Mouse (Mus musculus): ENCODE data around the gene Camk1g.

The Camk1g gene

GRCm38 (mm10) chr1:193332018-193332417, 38.1 kb downstream of the Camk1g start:
- DNase-seq: no peak

- DNase-seq: no peak
These were observed 39.5 kb downstream of the Camk1g start for GRCm38 (mm10) chr1:193330626-193331025.

- DNase-seq: peak; percentile 73 to 82
These were observed 39.9 kb downstream of the Camk1g start for GRCm38 (mm10) chr1:193330172-193330571.

GRCm38 (mm10) chr1:193329557-193329956, 40.5 kb downstream of the Camk1g start:
- no peak for DNase-seq

- no peak for DNase-seq
These were observed 42.4 kb downstream of the Camk1g start for GRCm38 (mm10) chr1:193327686-193328085.

- DNase-seq: peak; percentile 21 to 28
These were observed 42.9 kb downstream of the Camk1g start for GRCm38 (mm10) chr1:193327216-193327615.

GRCm38 (mm10) chr1:193326456-193327145, 43.5 kb downstream of the Camk1g start:
- DNase-seq: peak; percentile 89 to 92

- no peak for DNase-seq
These were observed 44.2 kb downstream of the Camk1g start for GRCm38 (mm10) chr1:193325891-193326290.

- DNase-seq: peak in 1 of 2 experiments; percentile 58
These were observed 45.9 kb downstream of the Camk1g start for GRCm38 (mm10) chr1:193324224-193324623.

- DNase-seq: no peak
These were observed 46.4 kb downstream of the Camk1g start for GRCm38 (mm10) chr1:193323686-193324085.

GRCm38 (mm10) chr1:193320398-193320797, 49.7 kb downstream of the Camk1g start:
- DNase-seq: no peak

- DNase-seq: no peak
These were observed 50.4 kb downstream of the Camk1g start for GRCm38 (mm10) chr1:193319721-193320120.

GRCm38 (mm10) chr1:193317159-193317559, 52.9 kb downstream of the Camk1g start:
- no peak for DNase-seq

- DNase-seq: no peak
These were observed 53.7 kb downstream of the Camk1g start for GRCm38 (mm10) chr1:193316358-193316750.

GRCm38 (mm10) chr1:193315705-193316357, 54.3 kb downstream of the Camk1g start:
- DNase-seq: peak; percentile 71 to 84

GRCm38 (mm10) chr1:193311596-193311995, 58.5 kb downstream of the Camk1g start:
- DNase-seq: peak; percentile 89 to 90

- no peak for DNase-seq
These were observed 59.5 kb downstream of the Camk1g start for GRCm38 (mm10) chr1:193310519-193311085.

GRCm38 (mm10) chr1:193309785-193310518, 60.1 kb downstream of the Camk1g start:
- DNase-seq: no peak

- DNase-seq: no peak
These were observed 63.3 kb downstream of the Camk1g start for GRCm38 (mm10) chr1:193306832-193307231.

- DNase-seq: no peak
These were observed 64.7 kb downstream of the Camk1g start for GRCm38 (mm10) chr1:193305386-193305785.

- no peak for DNase-seq
These were observed 67.0 kb downstream of the Camk1g start for GRCm38 (mm10) chr1:193303096-193303495.

- DNase-seq: no peak
These were observed 68.0 kb downstream of the Camk1g start for GRCm38 (mm10) chr1:193302093-193302405.

All from kidney, adult 8-10 months (tissue).